Mouse (Mus musculus) midbrain, embryonic 16.5 days (tissue): Measurements from ENCODE around the gene Cyp4f14. TPM values are rescaled to one million over a fixed set of nuclear protein-coding genes. Genes with fewer than 3 reads are reported as not detected.

Source experiments
- ATAC-seq: fragments of 200-750 bp; cut with Nextera tagmentation; 2 replicates; pipeline ENCODE4 v1.8.0; 2017; ENCODE audit warnings: moderate TSS enrichment
- H3K27ac ChIP-seq: fragments of 300-500 bp; sonication (generic); 2 replicates; pipeline ENCODE4 v1.5.1; 2014; ENCODE audit warnings: mild to moderate bottlenecking, low read length, mixed read lengths
- H3K27me3 ChIP-seq: fragments of 300-500 bp; sonication (generic); 2 replicates; pipeline ENCODE4 v1.6.1; 2014; ENCODE audit warnings: low read depth, low read length, mixed read lengths; ENCODE audit not compliant: control insufficient read depth, insufficient read depth
- H3K36me3 ChIP-seq: fragments of 300-500 bp; sonication (generic); 2 replicates; pipeline ENCODE4 v1.6.1; 2014; ENCODE audit warnings: mild to moderate bottlenecking, low read length, moderate library complexity, mixed read lengths; ENCODE audit not compliant: control insufficient read depth, insufficient read depth
- H3K4me1 ChIP-seq: fragments of 300-500 bp; sonication (generic); 2 replicates; pipeline ENCODE4 v1.6.1; 2014; ENCODE audit warnings: mild to moderate bottlenecking, low read length, mixed read lengths; ENCODE audit not compliant: control insufficient read depth, insufficient read depth
- H3K4me2 ChIP-seq: fragments of 300-500 bp; sonication (generic); 2 replicates; pipeline ENCODE4 v1.6.1; 2014; ENCODE audit warnings: mild to moderate bottlenecking, low read length, mixed read lengths
- H3K4me3 ChIP-seq: fragments of 300-500 bp; sonication (generic); 2 replicates; pipeline ENCODE4 v1.5.1; 2014; ENCODE audit warnings: low read depth, mild to moderate bottlenecking, low read length, moderate library complexity, mixed read lengths
- H3K9ac ChIP-seq: fragments of 300-500 bp; sonication (generic); 2 replicates; pipeline ENCODE4 v1.6.1; 2014; ENCODE audit warnings: low read depth, low read length, mixed read lengths
- H3K9me3 ChIP-seq: fragments of 300-500 bp; sonication (generic); replicated peaks from 2 replicates; pipeline ENCODE4 v1.6.1; 2014; ENCODE audit warnings: mild to moderate bottlenecking, low read length, mixed read lengths; ENCODE audit not compliant: control insufficient read depth, poor library complexity, severe bottlenecking
- WGBS: fragments of 180-500 bp; shearing (Covaris S2); extraction: QIAGEN DNeasy Blood & Tissue Kit; methylation state at CpG from one replicate; pipeline ENCODE4 v1.1.7; 2014; 5-methylcytosine and 5-hydroxymethylcytosine counted together
- polyA plus RNA-seq: library from polyadenylated mRNA; unstranded; fragments of >200 nt; fragmentation: Nextera tagmentation; extraction: Ambion mirVana; gene quantifications from 2 replicates; pipeline ENCODE4 v1.2.1, GENCODE M21; 2015

The Cyp4f14 gene
- polyA plus RNA-seq, 1 experiment from 2014 or later = 0.33 TPM

GRCm38 (mm10) chr17:32905239-32905638, 11.9 kb downstream of the Cyp4f14 start:
- no peak for ATAC-seq
- Histone ChIP-seq H3K27me3 (no peaks in the 10 kb centered on the region), H3K9me3 (no peaks in the 10 kb centered on the region), H3K4me1 (no peaks in the 10 kb centered on the region), H3K9ac (peak overlapping the region; percentile 55), H3K4me2 (peak overlapping the region; percentile 59), H3K27ac (no peak overlapping the region), H3K36me3 (no peaks in the 10 kb centered on the region), H3K4me3 (peak overlapping the region; percentile 29)
- 15% methylated on average over 19 of the region's 19 CpGs for WGBS

GRCm38 (mm10) chr17:32904414-32904813, 12.7 kb downstream of the Cyp4f14 start:
- H3K27me3 ChIP-seq = no peaks in the 10 kb centered on the region
- no peaks in the 10 kb centered on the region for H3K36me3 ChIP-seq
- no peak for ATAC-seq
- WGBS = 66% methylated on average over 2 of the region's 2 CpGs
- H3K4me2 ChIP-seq = no peak overlapping the region
- no peaks in the 10 kb centered on the region for H3K9me3 ChIP-seq
- H3K4me1 ChIP-seq = no peaks in the 10 kb centered on the region
- no peak overlapping the region for H3K9ac ChIP-seq
- no peak overlapping the region for H3K4me3 ChIP-seq
- H3K27ac ChIP-seq = no peak overlapping the region

GRCm38 (mm10) chr17:32901751-32902525, 15.2 kb downstream of the Cyp4f14 start:
- no peak overlapping the region for H3K4me3 ChIP-seq
- no peak overlapping the region for H3K4me2 ChIP-seq
- no peaks in the 10 kb centered on the region for H3K27me3 ChIP-seq
- no peaks in the 10 kb centered on the region for H3K4me1 ChIP-seq
- no peak overlapping the region for H3K9ac ChIP-seq
- H3K9me3 ChIP-seq = no peaks in the 10 kb centered on the region
- no peak for ATAC-seq
- H3K27ac ChIP-seq = no peak overlapping the region
- H3K36me3 ChIP-seq = no peaks in the 10 kb centered on the region
- 50% methylated on average over 1 of the region's 1 CpGs for WGBS

GRCm38 (mm10) chr17:32895421-32895820, 21.7 kb downstream of the Cyp4f14 start:
- WGBS = 91% methylated on average over 4 of the region's 4 CpGs

GRCm38 (mm10) chr17:32893901-32894300, 23.2 kb downstream of the Cyp4f14 start:
- Histone ChIP-seq H3K9ac (no peak overlapping the region), H3K4me1 (peaks cover 10% of the 10 kb centered on the region), H3K4me2 (no peak overlapping the region), H3K36me3 (no peaks in the 10 kb centered on the region), H3K27me3 (no peaks in the 10 kb centered on the region), H3K9me3 (no peaks in the 10 kb centered on the region), H3K4me3 (no peak overlapping the region), H3K27ac (no peak overlapping the region)
- no peak for ATAC-seq
- 81% methylated on average over 3 of the region's 3 CpGs for WGBS

More at GRCm38 (mm10) chr17:32895421-32895820, 21.7 kb downstream of the Cyp4f14 start:
- H3K27ac ChIP-seq = no peak overlapping the region
- no peak for ATAC-seq
- H3K9ac ChIP-seq = no peak overlapping the region
- no peaks in the 10 kb centered on the region for H3K36me3 ChIP-seq
- no peaks in the 10 kb centered on the region for H3K27me3 ChIP-seq
- no peak overlapping the region for H3K4me2 ChIP-seq
- no peaks in the 10 kb centered on the region for H3K9me3 ChIP-seq
- H3K4me1 ChIP-seq = peaks cover 5% of the 10 kb centered on the region
- no peak overlapping the region for H3K4me3 ChIP-seq

- no peaks in the 10 kb centered on the region for H3K36me3 ChIP-seq
- H3K9me3 ChIP-seq = no peaks in the 10 kb centered on the region
- H3K9ac ChIP-seq = peak within 1 kb of the TSS; percentile 78
- peaks cover 10% of the 10 kb centered on the region for H3K4me1 ChIP-seq
- H3K4me3 ChIP-seq = peak within 1 kb of the TSS; percentile 66
- peak within 1 kb of the TSS; percentile 86 for H3K4me2 ChIP-seq
- H3K27me3 ChIP-seq = no peaks in the 10 kb centered on the region
- H3K27ac ChIP-seq = peak within 1 kb of the TSS; percentile 77
- WGBS = 10% methylated on average over 33 of the region's 33 CpGs
- peak; percentile 99 for ATAC-seq
These were observed 25.6 kb downstream of the Cyp4f14 start, which contains the start of gene Zfp870 for GRCm38 (mm10) chr17:32891239-32892180. Gene Zfp870 (minus strand): TSS chr17:32891642.

- WGBS = 1% methylated on average over 11 of the region's 11 CpGs
- ATAC-seq = peak; percentile 57; the same call in 1 of the 2 replicates
- Histone ChIP-seq H3K4me2 (peak overlapping the region; percentile 86), H3K4me1 (peaks cover 10% of the 10 kb centered on the region), H3K27me3 (no peaks in the 10 kb centered on the region), H3K36me3 (no peaks in the 10 kb centered on the region), H3K4me3 (peak overlapping the region; percentile 66), H3K9ac (peak overlapping the region; percentile 78), H3K9me3 (no peaks in the 10 kb centered on the region), H3K27ac (peak overlapping the region; percentile 77)
These were observed 26.3 kb downstream of the Cyp4f14 start for GRCm38 (mm10) chr17:32890852-32891238.

- no peak overlapping the region for H3K9ac ChIP-seq
- no peak overlapping the region for H3K27ac ChIP-seq
- no peak overlapping the region for H3K4me2 ChIP-seq
- no peak for ATAC-seq
- H3K4me3 ChIP-seq = no peak overlapping the region
- H3K27me3 ChIP-seq = no peaks in the 10 kb centered on the region
- peaks cover 10% of the 10 kb centered on the region for H3K4me1 ChIP-seq
- 92% methylated on average over 6 of the region's 6 CpGs for WGBS
- H3K36me3 ChIP-seq = no peaks in the 10 kb centered on the region
- no peaks in the 10 kb centered on the region for H3K9me3 ChIP-seq
These were observed 27.5 kb downstream of the Cyp4f14 start for GRCm38 (mm10) chr17:32889611-32890010.
